Mouse (Mus musculus) C2C12 (cell line): ENCODE measurements around the gene Asl. TPM values are rescaled to one million over a fixed set of nuclear protein-coding genes. Genes with fewer than 3 reads are reported as not detected.

Source experiments
- H3K27me3 ChIP-seq: one replicate; pipeline ENCODE4 v1.6.1; 2011; ENCODE audit not compliant: control insufficient read depth, insufficient read depth, insufficient read length
- H3K36me3 ChIP-seq: one replicate; pipeline ENCODE4 v1.6.1; 2011; ENCODE audit not compliant: control insufficient read depth, insufficient read depth
- H3K4me3 ChIP-seq: one replicate; pipeline ENCODE4 v1.5.1; 2011; ENCODE audit warnings: mild to moderate bottlenecking, control low read depth; ENCODE audit not compliant: poor library complexity, insufficient read depth, severe bottlenecking
- H3K79me2 ChIP-seq: one replicate; pipeline ENCODE4 v1.6.1; 2011; ENCODE audit not compliant: control insufficient read depth, insufficient read depth
- H3K79me3 ChIP-seq: one replicate; pipeline ENCODE4 v1.6.1; 2011; ENCODE audit warnings: low read depth, control low read depth
- H3ac ChIP-seq: one replicate; pipeline ENCODE3; 2011; ENCODE audit warnings: low read depth; ENCODE audit not compliant: control insufficient read depth, insufficient read length
- CEBPB ChIP-seq: IDR thresholded peaks from one replicate; pipeline ENCODE4 v1.6.1; 2011; ENCODE audit warnings: low read depth, mild to moderate bottlenecking, control low read depth, moderate library complexity
- CTCF ChIP-seq: IDR thresholded peaks from one replicate; pipeline ENCODE4 v1.5.1; 2011; ENCODE audit not compliant: control insufficient read depth, insufficient read depth, insufficient read length
- FOSL1 ChIP-seq: IDR thresholded peaks from one replicate; pipeline ENCODE4 v1.8.0; 2011; ENCODE audit warnings: mild to moderate bottlenecking, low read length; ENCODE audit not compliant: poor library complexity, insufficient read depth, severe bottlenecking
- MAX ChIP-seq: IDR thresholded peaks from one replicate; pipeline ENCODE4 v1.6.1; 2011; ENCODE audit warnings: mild to moderate bottlenecking, control low read depth
- MYOD1 ChIP-seq: IDR thresholded peaks from one replicate; pipeline ENCODE4 v1.6.1; 2011; ENCODE audit warnings: low read depth; ENCODE audit not compliant: control insufficient read depth, insufficient read length
- MYOG ChIP-seq: IDR thresholded peaks from one replicate; pipeline ENCODE4 v1.6.1; 2011; ENCODE audit not compliant: control insufficient read depth, insufficient read length; ENCODE audit errors: extremely low read depth
- USF1 ChIP-seq: IDR thresholded peaks from one replicate; pipeline ENCODE4 v1.6.1; 2011; ENCODE audit warnings: low read depth, mild to moderate bottlenecking, control low read depth, moderate library complexity
- polyA plus RNA-seq: library from polyadenylated mRNA; unstranded; fragments of >200 nt; fragmentation: generic; extraction: Trizol; gene quantifications from one replicate; pipeline ENCODE4 v1.2.1, GENCODE M21; 2012; ENCODE audit warnings: missing spikeins

Asl gene
- polyA plus RNA-seq, 1 experiment, result 26.4 TPM

DNA sequence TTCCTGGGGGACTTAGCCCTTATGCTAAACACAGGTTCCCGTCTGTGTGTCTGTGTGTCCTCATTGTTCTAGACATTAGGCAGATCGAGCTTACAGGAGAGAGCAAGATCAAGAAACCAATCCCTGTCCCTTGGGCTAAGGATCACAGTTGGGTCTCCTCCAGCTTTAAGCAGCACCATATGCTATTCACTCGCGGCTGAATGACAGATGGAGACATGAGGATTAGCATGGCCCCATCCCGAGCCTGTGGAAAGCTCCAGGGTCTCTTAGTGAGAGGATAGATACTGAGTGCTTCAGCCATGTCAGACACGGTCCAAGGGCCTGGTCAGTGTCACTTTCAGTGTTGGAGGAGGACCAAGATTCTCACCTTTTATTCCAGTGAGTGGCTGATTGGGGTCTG lies 21.4 kb upstream of the Asl start:
- Histone ChIP-seq H3K79me2 (no peaks in the 10 kb centered on the region), H3K79me3 (no peaks in the 10 kb centered on the region), H3K27me3 (no peaks in the 10 kb centered on the region), H3ac (no peak overlapping the region), H3K36me3 (peaks cover 61% of the 10 kb centered on the region), H3K4me3 (no peak overlapping the region)
- no peak for TF ChIP-seq CEBPB
- TF ChIP-seq MAX, result no peak
- no peak for TF ChIP-seq MYOG
- no peak for TF ChIP-seq MYOD1
- no peak for TF ChIP-seq CTCF
- no peak for TF ChIP-seq USF1
- TF ChIP-seq FOSL1, result no peak

DNA sequence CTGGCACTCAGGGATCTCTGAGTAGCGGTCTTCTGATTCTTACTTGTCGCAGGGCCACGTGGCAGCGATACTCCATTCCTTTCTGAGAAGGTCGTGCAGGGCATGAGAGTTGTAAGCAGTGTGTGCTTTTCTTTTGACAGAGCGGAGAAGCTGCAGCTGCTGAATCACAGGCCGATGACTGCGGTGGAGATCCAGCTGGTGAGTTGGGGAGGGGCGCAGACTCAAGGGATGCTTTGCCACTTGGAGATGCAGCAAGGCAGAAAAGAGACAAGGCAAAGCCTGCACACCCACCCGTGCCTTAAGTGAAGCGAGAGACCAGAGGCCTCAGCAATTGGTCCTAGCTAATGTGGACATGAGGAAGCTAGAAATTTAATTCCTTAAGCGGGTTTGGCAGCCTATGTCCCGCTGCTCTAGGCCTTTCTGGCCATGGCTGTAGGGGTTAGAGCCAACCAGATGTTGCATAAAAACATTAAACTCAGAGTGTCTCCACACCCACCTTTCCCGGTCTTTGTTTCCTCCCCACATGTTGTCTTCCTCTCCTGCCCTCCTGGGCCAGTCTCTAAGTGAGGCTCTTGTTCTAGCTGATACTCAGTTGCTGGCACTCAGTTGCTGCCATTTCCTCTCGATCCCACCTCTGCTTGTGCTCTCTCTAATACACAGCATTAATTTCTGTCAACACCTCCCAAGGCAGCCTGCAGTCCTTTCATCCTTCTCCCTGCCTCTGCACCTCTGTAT lies 19.9 kb upstream of the Asl start:
- Histone ChIP-seq H3K27me3 (no peaks in the 10 kb centered on the region), H3K79me2 (no peaks in the 10 kb centered on the region), H3ac (no peak overlapping the region), H3K36me3 (peaks cover 68% of the 10 kb centered on the region), H3K4me3 (no peak overlapping the region), H3K79me3 (no peaks in the 10 kb centered on the region)
- TF ChIP-seq MYOD1, result no peak
- no peak for TF ChIP-seq FOSL1
- no peak for TF ChIP-seq MYOG
- TF ChIP-seq MAX, result no peak
- TF ChIP-seq CEBPB, result no peak
- no peak for TF ChIP-seq USF1
- no peak for TF ChIP-seq CTCF

DNA sequence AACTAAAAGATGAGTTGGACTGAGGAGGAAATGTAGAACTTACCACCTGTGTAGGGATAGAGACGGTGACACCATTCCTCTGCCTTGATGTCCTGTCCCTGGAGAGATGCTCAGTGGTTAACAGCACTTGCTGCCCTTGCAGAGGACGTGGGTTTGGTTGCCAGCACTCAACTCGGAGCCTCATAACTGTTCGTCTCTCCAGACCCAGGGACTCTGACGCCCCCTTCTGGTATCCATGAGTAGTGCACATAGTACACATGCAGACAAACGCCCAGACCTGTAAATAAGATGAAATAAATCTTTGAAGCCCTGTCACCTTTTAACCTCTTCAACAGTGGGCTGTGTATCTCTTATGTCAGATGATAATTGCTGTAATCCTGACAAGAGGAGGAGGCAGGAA lies 18.0 kb upstream of the Asl start:
- Histone ChIP-seq H3K79me3 (no peaks in the 10 kb centered on the region), H3K36me3 (peaks cover 75% of the 10 kb centered on the region), H3ac (no peak overlapping the region), H3K4me3 (no peak overlapping the region), H3K79me2 (no peaks in the 10 kb centered on the region), H3K27me3 (no peaks in the 10 kb centered on the region)
- TF ChIP-seq FOSL1, result no peak
- no peak for TF ChIP-seq MYOG
- TF ChIP-seq CTCF, result no peak
- no peak for TF ChIP-seq CEBPB
- TF ChIP-seq USF1, result no peak
- TF ChIP-seq MYOD1, result no peak
- no peak for TF ChIP-seq MAX

DNA sequence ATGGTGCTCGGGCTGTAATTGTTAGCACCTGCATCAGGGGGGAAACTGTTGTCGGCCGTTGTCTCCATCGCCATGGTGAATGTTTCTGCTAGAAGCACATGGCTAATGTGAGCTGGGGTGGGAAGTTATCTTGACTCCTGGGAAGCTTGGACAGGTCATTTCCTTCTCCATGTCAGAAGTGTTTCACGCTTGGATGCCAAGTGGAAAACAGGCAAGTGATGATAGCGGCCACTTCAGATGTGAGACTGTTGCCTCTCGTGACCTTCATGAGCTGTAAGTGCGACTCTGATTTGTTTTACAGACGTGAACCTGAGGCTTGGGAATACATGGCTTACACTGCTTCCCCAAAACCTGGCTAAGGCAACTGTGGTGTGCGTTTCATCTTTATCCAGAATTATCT lies 17.5 kb upstream of the Asl start:
- no peaks in the 10 kb centered on the region for H3K79me2 ChIP-seq
- H3K36me3 ChIP-seq, result peaks cover 71% of the 10 kb centered on the region
- TF ChIP-seq MAX, result no peak
- H3K27me3 ChIP-seq, result no peaks in the 10 kb centered on the region
- H3K4me3 ChIP-seq, result no peak overlapping the region
- H3ac ChIP-seq, result no peak overlapping the region
- H3K79me3 ChIP-seq, result no peaks in the 10 kb centered on the region

DNA sequence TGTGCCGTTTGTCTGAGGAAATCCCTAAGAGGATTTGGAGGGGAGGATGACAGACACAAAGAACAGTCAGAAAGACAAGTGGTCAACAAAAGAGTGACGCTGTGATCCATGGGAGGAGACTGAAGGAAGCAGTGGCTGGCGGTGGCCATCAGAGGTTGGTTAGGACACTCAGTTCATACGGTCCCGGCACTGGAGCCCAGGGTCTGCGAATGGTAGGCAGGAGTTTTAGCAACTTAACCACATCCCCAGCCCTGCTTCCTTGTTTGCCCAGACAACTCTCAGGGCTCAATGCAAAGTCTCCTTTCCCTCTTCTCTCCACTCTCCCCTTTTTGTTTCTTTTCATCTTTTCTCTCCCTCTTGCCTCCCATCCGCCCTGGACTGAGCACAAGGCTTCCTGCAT lies 17.1 kb upstream of the Asl start:
- no peak for TF ChIP-seq FOSL1
- no peak for TF ChIP-seq MAX
- no peak for TF ChIP-seq CEBPB
- TF ChIP-seq CTCF, result no peak
- no peak for TF ChIP-seq MYOG
- no peak for TF ChIP-seq MYOD1
- TF ChIP-seq USF1, result no peak
- Histone ChIP-seq H3K36me3 (peaks cover 69% of the 10 kb centered on the region), H3K79me2 (no peaks in the 10 kb centered on the region), H3ac (no peak overlapping the region), H3K27me3 (no peaks in the 10 kb centered on the region), H3K4me3 (no peak overlapping the region), H3K79me3 (no peaks in the 10 kb centered on the region)

DNA sequence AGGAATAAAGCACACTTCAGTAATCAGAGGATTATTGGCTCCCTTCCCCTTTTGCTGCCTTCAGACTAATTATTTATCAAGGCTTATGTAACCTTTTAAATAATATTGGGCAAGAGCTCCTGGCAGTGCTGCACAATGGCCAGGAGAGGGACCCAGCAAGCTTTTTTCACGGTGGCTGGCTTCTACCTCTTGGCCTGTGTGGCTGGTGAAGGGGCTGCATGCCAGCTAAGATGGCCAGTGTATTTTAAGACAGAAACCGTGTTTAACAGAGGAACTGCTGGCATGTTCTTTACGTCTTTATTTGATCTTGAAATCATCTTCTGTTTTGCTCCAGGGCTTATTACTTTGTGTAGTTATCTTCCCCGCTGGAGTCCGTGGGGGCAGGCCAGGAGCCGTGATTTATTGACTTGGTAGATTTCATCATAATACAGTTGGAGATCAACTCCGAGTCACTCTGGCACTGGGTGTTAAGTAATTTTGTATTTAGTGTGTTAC lies 15.2 kb upstream of the Asl start:
- Histone ChIP-seq H3K4me3 (no peak overlapping the region), H3K79me2 (no peaks in the 10 kb centered on the region), H3K79me3 (no peaks in the 10 kb centered on the region), H3K36me3 (peaks cover 64% of the 10 kb centered on the region), H3ac (no peak overlapping the region), H3K27me3 (no peaks in the 10 kb centered on the region)
- peak; percentile 6 for TF ChIP-seq CTCF
- TF ChIP-seq CEBPB, result peak; percentile 48
- no peak for TF ChIP-seq MYOD1
